Mouse (Mus musculus) pancreas, adult 10 weeks (tissue): Measurements from ENCODE around the gene Commd4. TPM values are rescaled to one million over a fixed set of nuclear protein-coding genes. Genes with fewer than 3 reads are reported as not detected.

Source experiments
- polyA plus RNA-seq: library from polyadenylated mRNA; stranded (reverse); fragments of 350-450 nt; fragmentation: Illumina TruSeq; extraction: RNeasy Lipid Tissue Mini Kit (QIAGEN cat#74804); gene quantifications from one replicate; pipeline ENCODE4 v1.2.3, GENCODE M21; 2015; ENCODE audit warnings: low read depth, low replicate concordance; ENCODE audit not compliant: insufficient read depth

The Commd4 gene
- polyA plus RNA-seq = 27.4 TPM

GRCm38 (mm10) chr9:57158013-57158470 is at the start of gene Commd4:
TSS of gene Commd4 (minus strand) at chr9:57158331.

DNA sequence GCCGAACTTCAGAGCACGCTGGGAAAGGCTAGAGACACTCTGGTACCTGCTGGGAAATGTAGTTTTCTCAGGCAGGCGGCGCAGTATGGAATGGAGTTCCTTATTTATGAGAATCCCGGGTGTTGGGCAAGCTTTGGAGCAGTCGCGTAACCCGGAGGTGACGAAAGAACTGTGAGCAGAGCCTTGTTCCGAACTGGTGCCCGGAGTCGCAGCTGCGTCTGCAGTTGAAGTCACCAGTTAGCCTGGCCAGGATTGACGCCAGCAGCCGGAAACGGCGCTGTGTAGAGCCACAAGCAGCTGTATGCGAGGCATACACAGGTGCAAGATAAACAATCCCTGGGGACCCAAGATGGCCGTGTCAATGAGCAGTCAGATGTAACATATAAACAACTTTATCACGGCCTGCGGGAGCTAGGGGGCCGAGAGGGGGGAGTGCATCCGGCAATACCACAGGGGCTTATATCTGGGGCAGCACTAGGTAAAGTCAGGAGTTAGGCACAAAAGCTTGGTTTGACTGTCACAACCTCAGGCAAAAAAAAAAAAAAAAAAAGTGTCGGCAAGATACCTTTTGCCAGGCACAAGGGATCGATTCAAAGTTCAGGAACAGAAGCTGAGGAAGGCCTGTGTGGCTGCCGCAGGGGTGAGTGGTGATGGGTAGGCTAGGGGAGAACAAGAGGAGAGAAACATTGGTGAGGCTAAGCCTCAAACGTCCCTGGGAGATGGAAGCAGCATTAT is 9.8 kb downstream of the Commd4 start, which contains the start of gene Neil1:
Gene Neil1 (minus strand): TSS at position 162 of the 735 bp plus-strand sequence.

DNA sequence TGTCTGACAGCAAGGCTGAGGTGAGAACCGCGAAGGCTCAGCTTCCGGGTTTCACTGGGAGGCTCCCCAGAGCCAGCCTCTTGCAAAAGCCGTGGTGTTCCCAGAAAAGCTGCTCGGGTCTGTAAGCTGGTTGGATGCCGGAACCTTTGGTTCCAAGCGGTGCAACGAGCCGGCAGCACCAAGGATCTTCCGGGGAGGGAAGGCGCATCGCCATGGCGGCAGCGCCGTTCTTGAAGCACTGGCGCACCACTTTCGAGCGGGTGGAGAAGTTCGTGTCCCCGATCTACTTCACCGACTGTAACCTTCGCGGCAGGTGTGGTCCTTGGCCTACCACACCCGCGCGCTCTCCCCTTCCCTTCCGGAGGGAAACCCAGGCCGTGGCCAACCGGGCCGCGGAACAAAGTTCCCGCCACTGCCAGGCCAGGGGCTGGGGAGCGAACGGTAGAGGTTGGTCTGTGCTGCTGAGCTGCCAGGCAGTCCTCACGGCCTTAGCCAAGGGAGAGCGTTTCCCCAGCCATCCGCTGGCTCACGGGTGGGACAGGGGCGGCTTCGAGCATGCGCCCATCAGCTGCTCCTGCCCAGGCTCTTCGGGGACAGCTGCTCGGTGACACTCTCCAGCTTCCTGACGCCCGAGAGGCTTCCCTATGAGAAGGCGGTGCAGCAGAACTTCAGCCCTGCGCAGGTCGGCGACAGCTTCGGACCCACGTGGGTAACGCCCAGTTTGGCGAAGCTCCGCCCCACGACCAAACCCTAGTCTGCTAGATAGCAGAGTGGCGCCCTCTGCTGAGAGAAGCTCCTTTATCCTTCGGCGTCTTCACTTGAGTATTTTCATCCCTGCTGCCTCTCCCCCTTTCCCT is 27.3 kb downstream of the Commd4 start, which contains the start of gene Man2c1:
Gene Man2c1 (plus strand): TSS at position 114 of the 857 bp plus-strand sequence.

Other genes with a start within 250 kb of the Commd4 start
- 4.6 TPM for gene Snx33, start 230.0 kb downstream of the Commd4 start, polyA plus RNA-seq
- 35.8 TPM for gene Imp3, start 220.9 kb downstream of the Commd4 start, polyA plus RNA-seq
- 2.2 TPM for gene Snupn, start 207.5 kb downstream of the Commd4 start, polyA plus RNA-seq
- 6.2 TPM for gene Ptpn9, start 163.4 kb downstream of the Commd4 start, polyA plus RNA-seq
- 8.1 TPM for gene Sin3a, start 86.3 kb downstream of the Commd4 start, polyA plus RNA-seq
- gene Man2c1, start 27.6 kb downstream of the Commd4 start, polyA plus RNA-seq = 44.7 TPM
- gene Neil1, start 10.0 kb downstream of the Commd4 start, polyA plus RNA-seq = 3.1 TPM
- not detected for gene Trcg1, start 78.2 kb upstream of the Commd4 start, polyA plus RNA-seq
- 3.7 TPM for gene 1700017B05Rik, start 104.3 kb upstream of the Commd4 start, polyA plus RNA-seq